22 mouse cellular contexts compared by ENCODE assay signal in genomic region chr5:28204678-28205077, GRCm38 (mm10). TPM values are rescaled to one million over a fixed set of nuclear protein-coding genes. Genes with fewer than 3 reads are reported as not detected.
DNase-seq lines count a peak whose midpoint lies in the region; ATAC-seq lines count a peak whose summit lies in the region.
"Had no signal": no experiment of that assay in that cellular context is flagged by ENCODE, and none has a peak within 500 bp of the region (broad histone marks: within the 10 kb centered on the region; RNA-seq: fewer than 3 reads in every experiment).

No protein-coding gene starts in this region.

- 85% methylated on average over 2 of the region's 2 CpGs for WGBS in forebrain, embryonic 11.5 days
- WGBS in forebrain, embryonic 10.5 days: 87% methylated on average over 2 of the region's 2 CpGs
- WGBS in liver, embryonic 11.5 days: 66% methylated on average over 2 of the region's 2 CpGs
- 88% methylated on average over 2 of the region's 2 CpGs for WGBS in midbrain, embryonic 11.5 days
- WGBS in midbrain, embryonic 15.5 days: 67% methylated on average over 2 of the region's 2 CpGs

- H3K27ac ChIP-seq in forebrain, embryonic 11.5 days (ENCODE audit: low read depth, low read length): no peak overlapping the region
- H3K27ac ChIP-seq in forebrain, embryonic 10.5 days: no peak overlapping the region
- H3K27ac ChIP-seq in liver, embryonic 11.5 days (ENCODE audit: low read depth, low read length): no peak overlapping the region
- H3K27ac ChIP-seq in midbrain, embryonic 11.5 days (ENCODE audit: low read depth, low read length): no peak overlapping the region
- H3K27ac ChIP-seq in midbrain, embryonic 15.5 days: no peak overlapping the region
- H3K27ac ChIP-seq: embryonic facial prominence, embryonic 13.5 days; gastrocnemius, adult 2 months; heart, embryonic 13.5 days; hindbrain, embryonic 15.5 days had no signal

- H3K36me3 ChIP-seq in forebrain, embryonic 11.5 days (ENCODE audit: control insufficient read depth, insufficient read depth, low read length): no peaks in the 10 kb centered on the region
- no peaks in the 10 kb centered on the region for H3K36me3 ChIP-seq in forebrain, embryonic 10.5 days (replicated peaks)
- no peaks in the 10 kb centered on the region for H3K36me3 ChIP-seq in liver, embryonic 11.5 days (ENCODE audit: control insufficient read depth, insufficient read depth, low read length)
- H3K36me3 ChIP-seq in midbrain, embryonic 11.5 days (ENCODE audit: control insufficient read depth, insufficient read depth, low read length): no peaks in the 10 kb centered on the region
- no peaks in the 10 kb centered on the region for H3K36me3 ChIP-seq in midbrain, embryonic 15.5 days (replicated peaks)
- H3K36me3 ChIP-seq: embryonic facial prominence, embryonic 13.5 days; G1E; heart, embryonic 13.5 days; hindbrain, embryonic 15.5 days had no signal

- 0 out of 2 replicates have a peak, but pooled peaks cover 3% of the 10 kb centered on the region for H3K4me1 ChIP-seq in forebrain, embryonic 11.5 days (replicated peaks; ENCODE audit: control insufficient read depth, insufficient read depth, low read length)
- peaks cover 6% of the 10 kb centered on the region for H3K4me1 ChIP-seq in forebrain, embryonic 10.5 days
- no peaks in the 10 kb centered on the region; the same call in 1 of the 2 replicates for H3K4me1 ChIP-seq in liver, embryonic 11.5 days (replicated peaks; ENCODE audit: control insufficient read depth, insufficient read depth, low read length)
- H3K4me1 ChIP-seq in midbrain, embryonic 11.5 days (ENCODE audit: control insufficient read depth, insufficient read depth, low read length): no peaks in the 10 kb centered on the region
- peaks cover 6% of the 10 kb centered on the region for H3K4me1 ChIP-seq in midbrain, embryonic 15.5 days

- no peak overlapping the region for H3K4me2 ChIP-seq in forebrain, embryonic 11.5 days (ENCODE audit: low read depth, low read length, severe bottlenecking)
- no peak overlapping the region for H3K4me2 ChIP-seq in liver, embryonic 11.5 days
- H3K4me2 ChIP-seq in midbrain, embryonic 11.5 days: peak overlapping the region; percentile 27; the same call in 1 of the 2 replicates
- 0 out of 2 replicates have a peak overlapping the region, but pooled peaks have one; percentile 13 for H3K4me2 ChIP-seq in midbrain, embryonic 15.5 days
- H3K4me2 ChIP-seq: embryonic facial prominence, embryonic 13.5 days; heart, embryonic 13.5 days; hindbrain, embryonic 15.5 days had no signal

- no peak overlapping the region for H3K4me3 ChIP-seq in forebrain, embryonic 11.5 days (ENCODE audit: low read depth, low read length)
- H3K4me3 ChIP-seq in forebrain, embryonic 10.5 days: no peak overlapping the region
- H3K4me3 ChIP-seq in liver, embryonic 11.5 days (ENCODE audit: low read depth, low read length): no peak overlapping the region
- no peak overlapping the region for H3K4me3 ChIP-seq in midbrain, embryonic 11.5 days (ENCODE audit: low read depth, low read length)
- H3K4me3 ChIP-seq in midbrain, embryonic 15.5 days: no peak overlapping the region
- H3K4me3 ChIP-seq: embryonic facial prominence, embryonic 13.5 days; gastrocnemius, adult 2 months; heart, embryonic 13.5 days; hindbrain, embryonic 15.5 days had no signal

- H3K9me3 ChIP-seq in forebrain, embryonic 11.5 days (ENCODE audit: control insufficient read depth, low read length): no peaks in the 10 kb centered on the region
- no peaks in the 10 kb centered on the region for H3K9me3 ChIP-seq in forebrain, embryonic 10.5 days
- H3K9me3 ChIP-seq in liver, embryonic 11.5 days (ENCODE audit: control insufficient read depth, low read length): no peaks in the 10 kb centered on the region
- H3K9me3 ChIP-seq in midbrain, embryonic 11.5 days (ENCODE audit: control insufficient read depth, low read length): no peaks in the 10 kb centered on the region
- H3K9me3 ChIP-seq in midbrain, embryonic 15.5 days: no peaks in the 10 kb centered on the region
- H3K9me3 ChIP-seq: embryonic facial prominence, embryonic 13.5 days; G1E; heart, embryonic 13.5 days; hindbrain, embryonic 15.5 days had no signal

- peak; percentile 16 for DNase-seq in forebrain, embryonic 11.5 days (ENCODE audit: low spot score)
- DNase-seq in forebrain, embryonic 10.5 days (ENCODE audit: extremely low spot score, low spot score): no peak
- DNase-seq in liver, embryonic 11.5 days (ENCODE audit: low spot score): no peak
- DNase-seq in liver: no peak
- no peak for DNase-seq in midbrain, embryonic 11.5 days (ENCODE audit: low spot score, missing footprints)
- DNase-seq in lung, postnatal 25 days (ENCODE audit: low spot score): no peak
- no peak for DNase-seq in spleen, adult 12 weeks (ENCODE audit: low spot score)
- DNase-seq: adrenal gland, postnatal 10 days; B cell, adult 2 months; cerebellum, adult 11-12 months; cerebellum, adult 9-10 months; gastrocnemius, adult 2 months; gastrocnemius, postnatal 25 days; heart, postnatal 4 days had no signal

- H3K27me3 ChIP-seq in forebrain, embryonic 11.5 days (ENCODE audit: control insufficient read depth, insufficient read depth, low read length): peaks cover 68% of the 10 kb centered on the region
- peaks cover 100% of the 10 kb centered on the region for H3K27me3 ChIP-seq in forebrain, embryonic 10.5 days (ENCODE audit: poor library complexity, severe bottlenecking)
- peaks cover 56% of the 10 kb centered on the region for H3K27me3 ChIP-seq in liver, embryonic 11.5 days (replicated peaks; ENCODE audit: control insufficient read depth, insufficient read depth, low read length)
- peaks cover 31% of the 10 kb centered on the region for H3K27me3 ChIP-seq in midbrain, embryonic 11.5 days (ENCODE audit: control insufficient read depth, insufficient read depth, low read length)
- H3K27me3 ChIP-seq in midbrain, embryonic 15.5 days (replicated peaks): peaks cover 28% of the 10 kb centered on the region

- no peak for ATAC-seq in forebrain, embryonic 11.5 days (replicated peaks; ENCODE audit: low FRiP score)
- ATAC-seq in liver, embryonic 11.5 days (replicated peaks; ENCODE audit: low FRiP score): peak; percentile 65
- ATAC-seq in midbrain, embryonic 11.5 days (ENCODE audit: low FRiP score): no peak
- no peak for ATAC-seq in midbrain, embryonic 15.5 days (replicated peaks)
- ATAC-seq: CD4-positive, CD25-positive, alpha-beta regulatory T cell, adult 4 months; forebrain, embryonic 14.5 days had no signal

- H3K9ac ChIP-seq in forebrain, embryonic 11.5 days (ENCODE audit: low read length): no peak overlapping the region
- no peak overlapping the region for H3K9ac ChIP-seq in liver, embryonic 11.5 days (ENCODE audit: low read depth, low read length)
- 0 out of 2 replicates have a peak overlapping the region, but pooled peaks have one; percentile 14 for H3K9ac ChIP-seq in midbrain, embryonic 11.5 days (ENCODE audit: low read length)
- H3K9ac ChIP-seq in midbrain, embryonic 15.5 days: no peak overlapping the region
- H3K9ac ChIP-seq: embryonic facial prominence, embryonic 13.5 days; heart, embryonic 13.5 days; hindbrain, embryonic 15.5 days had no signal

RNA-seq across cellular contexts. Expression of gene En2, which starts 39.2 kb away (rescaled TPM):
- not detected in 2 replicates for polyA plus RNA-seq in forebrain, embryonic 11.5 days (2014; fragmentation: Nextera tagmentation; extraction: Ambion mirVana)
- not detected in 2 replicates for polyA plus RNA-seq in forebrain, embryonic 10.5 days (2016; fragmentation: Nextera tagmentation; extraction: Ambion mirVana)
- not detected in 2 replicates for polyA plus RNA-seq in liver, embryonic 11.5 days (2014; fragmentation: Nextera tagmentation; extraction: Ambion mirVana)
- polyA plus RNA-seq in midbrain, embryonic 11.5 days (2014; fragmentation: Nextera tagmentation; extraction: Ambion mirVana): 2.4 and 2.9 TPM in 2 replicates
- polyA plus RNA-seq in midbrain, embryonic 15.5 days (2015; fragmentation: Nextera tagmentation; extraction: Ambion mirVana): 0.93 and 1.5 TPM in 2 replicates
- polyA plus RNA-seq: CD4-positive, CD25-positive, alpha-beta regulatory T cell, adult 4 months; embryonic facial prominence, embryonic 13.5 days; forebrain, embryonic 14.5 days; G1E; heart, embryonic 13.5 days; heart, postnatal 0 days had no signal

RNA-seq across cellular contexts. Expression of gene Cnpy1, which starts 40.9 kb away (rescaled TPM):
- 2.4 and 2.8 TPM in 2 replicates for polyA plus RNA-seq in forebrain, embryonic 11.5 days (2014; fragmentation: Nextera tagmentation; extraction: Ambion mirVana)
- 0.79 and 1.6 TPM in 2 replicates for polyA plus RNA-seq in forebrain, embryonic 10.5 days (2016; fragmentation: Nextera tagmentation; extraction: Ambion mirVana)
- polyA plus RNA-seq in liver, embryonic 11.5 days (2014; fragmentation: Nextera tagmentation; extraction: Ambion mirVana): 0.13 and 0.16 TPM in 2 replicates
- polyA plus RNA-seq in midbrain, embryonic 11.5 days (2014; fragmentation: Nextera tagmentation; extraction: Ambion mirVana): 130 and 131 TPM in 2 replicates
- polyA plus RNA-seq in midbrain, embryonic 15.5 days (2015; fragmentation: Nextera tagmentation; extraction: Ambion mirVana): 44.2 and 61.8 TPM in 2 replicates
- polyA plus RNA-seq: CD4-positive, CD25-positive, alpha-beta regulatory T cell, adult 4 months; G1E; heart, embryonic 13.5 days; heart, postnatal 0 days had no signal

Comparison
In these comparisons a context has a peak if more than half of its experiments do, and no peak if none do; other contexts are left out.
1. H3K4me2 ChIP-seq: peak in midbrain, embryonic 11.5 days (single experiment) and midbrain, embryonic 15.5 days (single experiment); none in forebrain, embryonic 11.5 days (single experiment) and liver, embryonic 11.5 days (single experiment).
2. RNA of gene Cnpy1, which starts 40.9 kb away (polyA plus RNA-seq): 130 to 131 TPM in midbrain, embryonic 11.5 days and 44.2 to 61.8 TPM in midbrain, embryonic 15.5 days; 2.4 to 2.8 TPM in forebrain, embryonic 11.5 days, 0.79 to 1.6 TPM in forebrain, embryonic 10.5 days and 0.13 to 0.16 TPM in liver, embryonic 11.5 days; every median in the first group is over 10 times any median in the second.